Mouse (Mus musculus) CH12.LX (cell line): ENCODE data around the gene Hgf.

Source experiments
- CTCF ChIP-seq, 2 experiments: IDR thresholded peaks in 1 of 2; conservative IDR thresholded peaks in 1 of 2; 2 replicates each; pipeline ENCODE4 v1.5.1; 2011 to 2012; ENCODE audit warnings: low read depth in 2 of 2, low read length in 2 of 2, improper control_type of control experiment in 1 of 2, inconsistent platforms in 1 of 2, mild to moderate bottlenecking in 1 of 2, moderate library complexity in 1 of 2
- ELF1 ChIP-seq: IDR thresholded peaks from 2 replicates; pipeline ENCODE4 v1.6.1; 2014; ENCODE audit warnings: low read depth, mild to moderate bottlenecking, inconsistent platforms, low read length, improper control_type of control experiment
- EP300 ChIP-seq: IDR thresholded peaks from 2 replicates; pipeline ENCODE4 v1.6.1; 2011; ENCODE audit warnings: low read length, improper control_type of control experiment
- GABPA ChIP-seq: IDR thresholded peaks from 2 replicates; pipeline ENCODE4 v1.6.1; 2012; ENCODE audit warnings: low read depth, low read length, improper control_type of control experiment, inconsistent platforms; ENCODE audit not compliant: insufficient replicate concordance
- HCFC1 ChIP-seq: IDR thresholded peaks from 2 replicates; pipeline ENCODE4 v1.6.1; 2012; ENCODE audit warnings: low read depth, mild to moderate bottlenecking, inconsistent platforms, low read length, improper control_type of control experiment
- JUND ChIP-seq: conservative IDR thresholded peaks from 2 replicates; pipeline ENCODE4 v1.6.1; 2011; ENCODE audit warnings: low read depth, low read length, improper control_type of control experiment
- MAZ ChIP-seq: IDR thresholded peaks from 2 replicates; pipeline ENCODE4 v1.6.1; 2012; ENCODE audit warnings: low read depth, mild to moderate bottlenecking, inconsistent platforms, low read length, improper control_type of control experiment, moderate library complexity
- POLR2A ChIP-seq: IDR thresholded peaks from 2 replicates; pipeline ENCODE4 v1.6.1; 2011; ENCODE audit warnings: low read depth, mild to moderate bottlenecking, improper control_type of control experiment, low read length
- TBP ChIP-seq: conservative IDR thresholded peaks from 2 replicates; pipeline ENCODE4 v1.6.1; 2011; ENCODE audit warnings: low read depth, low read length, improper control_type of control experiment
- USF1 ChIP-seq: IDR thresholded peaks from 2 replicates; pipeline ENCODE4 v1.6.1; 2014; ENCODE audit warnings: low read depth, mild to moderate bottlenecking, inconsistent platforms, low read length, improper control_type of control experiment

- TF ChIP-seq TBP (no peak), CTCF (conservative IDR thresholded peaks at IDR 0.05 in 1 of 2, IDR thresholded peaks at IDR 0.05 in 1 of 2; ENCODE audit: low read depth in 2 of 2, low read length in 2 of 2) (no peak), HCFC1 (no peak), JUND (no peak), POLR2A (no peak), GABPA (no peak), USF1 (no peak), MAZ (no peak), EP300 (no peak), ELF1 (no peak)
These were observed at the start of gene Hgf for GRCm38 (mm10) chr5:16553304-16554047.
